Mouse (Mus musculus) right cerebral cortex, postnatal 4 days (tissue): ENCODE measurements around the gene Vav1.
"Not testable (repeated sequence)": the region's sequence is repeated elsewhere in the genome, so short reads cannot be mapped to it uniquely, and the experiment has no call there.

Experiments
- DNase-seq: peaks from one replicate; pipeline ENCODE4 v3.0.0-alpha.2; 2022

The Vav1 gene

DNA sequence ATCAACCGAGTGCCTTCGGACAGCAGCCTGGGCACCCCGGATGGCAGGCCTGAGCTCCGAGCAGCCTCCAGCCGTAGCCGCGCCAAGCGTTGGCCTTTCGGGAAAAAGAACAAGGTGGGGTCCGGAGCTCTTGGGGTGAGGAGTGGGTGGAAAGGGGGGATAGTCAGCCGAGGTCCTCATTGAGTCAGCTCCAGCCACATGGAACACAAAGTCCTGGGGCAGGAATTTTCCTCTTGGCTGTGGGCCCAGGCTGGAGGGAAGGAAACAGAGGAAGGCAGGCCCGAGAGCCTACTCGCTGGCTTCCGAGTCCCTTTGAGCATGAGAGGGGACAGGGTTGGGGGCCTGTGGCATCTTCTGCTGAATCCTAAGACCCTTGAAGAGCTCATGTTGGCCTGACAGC is 23.5 kb upstream of the Vav1 start:
- no peak for DNase-seq

DNA sequence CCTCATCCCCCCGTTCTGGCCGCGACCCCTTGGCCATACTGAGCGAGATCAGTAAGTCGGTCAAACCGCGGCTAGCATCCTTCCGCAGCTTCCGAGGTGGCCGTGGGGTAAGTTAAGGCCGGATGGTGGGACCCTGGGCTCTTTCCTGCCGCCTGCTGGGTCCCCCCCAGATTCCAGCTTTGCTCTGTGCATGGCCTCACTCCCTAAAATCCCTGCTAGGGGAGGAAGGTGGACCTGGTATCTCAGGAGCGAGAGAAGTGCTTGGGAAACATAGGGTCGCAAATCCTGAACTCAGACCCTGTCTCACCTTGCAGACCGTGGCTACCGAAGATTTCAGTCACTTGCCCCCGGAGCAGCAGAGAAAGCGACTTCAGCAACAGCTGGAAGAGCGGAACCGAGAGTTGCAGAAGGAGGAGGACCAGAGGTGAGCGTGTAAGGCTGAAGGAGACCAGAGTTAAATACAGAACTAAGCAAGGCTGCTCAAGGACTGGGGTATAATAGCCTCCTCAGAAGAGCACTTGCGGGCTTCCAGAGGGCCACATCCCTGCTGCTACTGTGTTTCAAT is 21.9 kb upstream of the Vav1 start:
- no peak for DNase-seq

DNA sequence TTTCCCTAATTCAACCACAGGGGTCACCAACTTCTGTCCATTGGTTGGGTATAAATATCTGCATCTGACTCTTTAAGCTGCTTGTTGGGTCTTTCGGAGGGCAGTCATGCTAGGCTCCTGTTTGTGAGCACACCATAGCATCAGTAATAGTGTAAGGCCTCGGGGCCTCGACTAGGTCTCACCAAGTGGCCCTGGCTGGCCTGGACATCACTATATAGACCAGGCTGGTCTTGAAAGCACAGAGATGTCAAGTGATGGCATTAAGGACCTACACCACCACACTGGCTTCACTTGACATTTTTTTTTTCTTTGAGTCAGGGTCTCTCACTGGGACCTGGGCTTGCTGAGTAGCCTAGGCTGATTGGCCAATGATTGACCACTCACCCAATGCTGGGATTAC is 20.7 kb upstream of the Vav1 start:
- no peak for DNase-seq

GRCm38 (mm10) chr17:57259742-57260141 is 19.2 kb upstream of the Vav1 start:
- DNase-seq = no peak

- DNase-seq = no peak
Observed at GRCm38 (mm10) chr17:57260351-57260750, 18.5 kb upstream of the Vav1 start.

- no peak for DNase-seq
Observed at GRCm38 (mm10) chr17:57261286-57261685, 17.6 kb upstream of the Vav1 start.

DNA sequence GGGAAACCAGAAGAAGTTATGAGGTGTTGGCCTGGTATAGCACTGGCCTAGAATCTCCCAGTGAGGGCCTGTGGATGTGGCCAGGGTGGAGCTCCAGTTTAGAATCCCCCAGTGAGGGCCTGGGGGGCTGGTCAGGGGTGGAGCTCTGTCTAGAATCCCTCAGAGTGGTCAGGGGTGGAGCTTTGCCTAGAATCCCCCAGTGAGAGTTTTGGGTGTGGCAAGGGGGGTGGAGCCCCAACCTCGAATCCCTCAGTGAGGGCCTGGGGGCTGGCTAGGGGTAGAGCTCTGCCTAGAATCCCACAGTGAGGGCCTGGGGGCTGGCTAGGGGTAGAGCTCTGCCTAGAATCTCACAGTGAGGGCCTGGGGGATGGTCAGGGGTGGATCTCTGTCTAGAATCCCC is 17.1 kb upstream of the Vav1 start:
- no peak for DNase-seq

- no peak for DNase-seq
Observed at GRCm38 (mm10) chr17:57262901-57263550, 15.9 kb upstream of the Vav1 start.

DNA sequence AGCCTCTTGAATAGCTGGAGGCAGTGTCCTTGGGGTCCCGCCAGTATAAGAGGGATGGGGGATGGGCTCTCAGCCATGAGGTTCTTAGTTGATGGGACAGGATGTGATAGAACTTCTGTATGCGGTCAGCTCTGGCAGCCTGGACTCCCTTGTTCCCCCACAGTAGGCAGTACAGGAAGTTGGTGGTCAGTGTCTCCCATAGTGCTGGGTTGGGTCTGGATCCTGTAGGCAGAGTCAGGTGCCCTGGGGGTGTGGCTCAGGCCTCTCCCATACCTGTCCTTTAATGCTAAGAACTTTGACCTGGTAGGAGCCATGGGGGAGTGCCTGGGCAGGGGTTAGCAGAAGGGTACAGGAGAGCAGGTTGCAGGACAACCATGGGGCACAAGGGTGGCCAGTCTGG is 14.7 kb upstream of the Vav1 start:
- DNase-seq = no peak

DNA sequence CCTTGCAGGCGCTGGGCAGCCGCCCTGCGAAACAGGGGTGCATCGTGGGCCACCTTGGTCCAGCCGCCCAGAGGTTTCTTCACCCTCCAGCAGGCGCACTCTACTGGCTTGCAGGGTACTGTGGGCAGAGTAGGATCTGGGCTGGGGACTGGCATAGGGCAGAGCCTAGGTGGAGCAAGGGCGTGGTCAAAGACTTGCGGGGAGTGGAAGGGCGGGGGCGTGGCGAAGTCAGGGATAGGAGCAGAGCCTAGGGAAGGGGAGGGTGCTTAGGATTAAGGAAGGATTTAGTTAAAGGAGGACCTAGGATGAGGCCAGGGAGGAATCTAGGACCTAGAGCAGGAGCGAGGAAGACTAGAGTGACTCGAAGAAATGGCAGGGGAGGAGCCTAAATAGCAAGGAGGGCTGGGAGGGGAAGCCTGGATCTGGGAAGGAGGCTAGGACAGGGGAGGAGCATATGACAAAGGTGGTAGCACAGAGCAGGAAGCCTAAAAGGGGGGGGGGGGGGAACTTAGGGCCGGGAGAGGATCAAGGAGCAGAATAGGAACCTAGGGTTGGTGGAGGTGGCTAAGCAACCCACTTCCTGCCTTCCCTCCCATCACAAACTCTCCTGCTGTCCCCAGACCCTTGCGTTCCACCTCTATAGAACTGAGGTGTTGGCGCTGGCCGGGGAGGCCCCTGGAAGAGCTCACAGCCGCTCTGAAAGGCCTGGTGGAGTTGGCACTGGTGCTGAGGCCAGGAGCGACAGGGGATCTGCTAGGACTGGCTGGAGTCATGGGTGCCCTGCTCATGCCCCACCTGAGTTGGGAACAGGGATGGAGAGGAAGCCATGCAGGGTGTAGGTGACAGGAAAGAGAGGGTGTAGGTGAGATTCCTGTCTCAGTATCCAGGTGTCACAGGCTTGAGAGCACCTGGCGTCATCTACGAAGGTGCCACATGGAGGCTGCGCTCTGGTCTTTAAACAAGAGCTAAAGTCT is 13.6 kb upstream of the Vav1 start:
- DNase-seq = no peak

- no peak for DNase-seq
Observed at GRCm38 (mm10) chr17:57267556-57268126, 11.3 kb upstream of the Vav1 start.

DNA sequence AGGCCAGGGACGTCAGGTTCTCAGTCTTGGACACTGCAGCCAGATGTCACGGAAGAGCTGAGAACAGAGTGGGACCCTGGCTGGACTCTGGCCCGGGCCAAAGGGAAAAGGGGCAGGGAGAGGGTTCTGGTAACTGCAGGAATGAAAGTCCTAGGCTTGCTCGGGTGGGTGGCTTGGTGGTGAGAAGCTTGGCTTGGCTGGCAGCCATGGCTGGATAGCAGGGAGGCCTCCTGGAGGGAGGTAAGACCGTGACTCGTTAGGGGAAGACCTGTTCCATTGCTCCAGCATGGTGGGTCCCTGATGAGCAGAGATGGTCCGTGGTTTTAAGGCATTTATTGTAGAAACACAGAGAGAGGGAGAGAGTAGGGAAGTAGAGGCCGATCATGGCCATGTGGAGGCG is 7.6 kb upstream of the Vav1 start:
- no peak for DNase-seq

- DNase-seq = no peak
Observed at GRCm38 (mm10) chr17:57273846-57274245, 5.1 kb upstream of the Vav1 start.

DNA sequence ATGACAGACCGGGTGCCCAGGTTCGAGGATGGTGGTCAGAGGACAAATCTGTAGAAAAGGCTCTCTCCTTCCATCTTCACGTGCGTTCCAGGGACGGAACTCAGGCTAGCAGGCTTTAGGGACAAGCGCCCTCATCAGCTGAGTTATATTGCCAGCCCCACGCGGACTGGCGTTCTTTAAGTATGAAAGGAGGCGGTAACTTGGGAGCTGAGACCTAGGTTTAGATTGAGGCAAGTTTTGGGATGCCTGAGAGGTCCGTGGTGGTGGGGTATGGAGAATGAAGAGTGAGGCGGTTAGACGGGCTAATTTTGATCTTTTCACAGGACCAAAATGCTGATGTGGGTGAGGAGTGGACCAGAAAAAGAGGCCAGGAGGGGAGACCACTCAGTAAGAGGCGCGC is 4.2 kb upstream of the Vav1 start:
- DNase-seq = no peak

GRCm38 (mm10) chr17:57275111-57275996 is 3.5 kb upstream of the Vav1 start:
- DNase-seq = peak; percentile 59

GRCm38 (mm10) chr17:57275997-57276351 is 2.9 kb upstream of the Vav1 start:
- DNase-seq = no peak

DNA sequence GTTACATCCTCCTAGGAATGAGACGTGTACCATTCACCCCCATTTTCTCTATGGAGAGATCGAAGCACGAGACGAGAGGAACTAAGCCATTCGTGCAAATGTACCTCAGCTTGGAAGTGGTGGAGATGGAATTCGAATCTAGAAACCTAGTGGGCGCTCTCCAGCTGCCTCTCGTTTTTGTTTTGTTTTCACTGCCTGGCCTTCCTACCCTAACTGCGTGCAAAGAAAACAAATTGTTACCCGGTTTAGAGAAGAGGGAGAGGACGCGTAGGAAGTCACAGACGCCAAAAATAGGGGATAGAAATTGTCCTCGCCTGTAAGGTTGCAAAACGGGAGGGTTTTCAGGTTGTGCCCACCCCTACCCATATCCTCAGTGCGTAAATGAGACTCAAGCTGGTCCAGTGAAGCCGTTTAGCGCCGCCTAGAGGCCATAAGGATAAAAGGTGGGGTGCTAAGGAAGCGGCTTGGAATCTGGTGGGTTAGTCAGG is 2.2 kb upstream of the Vav1 start:
- peak; percentile 69 for DNase-seq

DNA sequence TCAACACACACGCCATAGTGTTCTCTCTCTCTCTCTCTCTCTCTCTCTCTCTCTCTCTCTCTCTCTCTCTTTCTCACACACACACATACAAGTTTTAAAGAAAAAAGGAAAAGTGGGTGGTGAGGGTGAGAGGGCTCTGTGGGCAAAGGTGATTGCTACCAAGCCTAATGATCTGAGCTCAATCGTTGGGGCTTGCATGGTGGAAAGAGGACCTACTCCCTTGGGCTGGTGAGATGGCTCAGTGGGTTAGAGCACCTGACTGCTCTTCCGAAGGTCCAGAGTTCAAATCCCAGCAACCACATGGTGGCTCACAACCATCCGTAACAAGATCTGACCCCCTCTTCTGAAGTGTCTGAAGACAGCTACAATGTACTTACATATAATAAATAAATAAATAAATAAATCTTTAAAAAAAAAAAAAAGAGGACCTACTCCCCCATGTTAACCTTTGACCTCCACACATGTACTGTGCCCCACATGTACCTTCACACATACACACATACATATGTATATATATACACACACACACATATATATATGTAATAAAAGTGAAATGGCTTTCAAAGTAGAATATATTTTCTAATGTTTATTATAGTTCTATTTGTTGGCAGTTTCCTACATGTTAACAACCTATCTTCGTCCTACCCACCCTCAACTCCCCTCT is 1.2 kb upstream of the Vav1 start:
- DNase-seq = not testable (repeated sequence)

DNA sequence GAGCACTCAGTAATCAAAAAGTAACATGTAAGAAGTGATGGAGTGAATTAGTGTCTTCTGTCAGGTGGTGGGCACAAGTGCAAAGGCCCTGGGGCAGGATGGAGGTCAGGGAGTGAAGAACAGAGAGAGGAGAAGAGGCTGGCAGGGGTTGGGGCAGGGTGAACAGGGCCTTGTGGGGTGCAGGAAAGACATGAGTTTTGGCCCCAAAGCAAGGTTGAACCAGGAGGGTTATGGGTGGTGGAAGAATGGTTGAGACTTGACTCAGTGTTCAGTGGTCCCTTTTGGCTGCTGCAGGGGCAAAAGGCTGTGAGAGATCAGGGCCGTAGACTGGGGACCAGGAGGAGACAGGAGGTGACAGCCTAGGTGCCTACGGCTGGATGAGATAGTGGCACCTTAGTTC is 363 bp upstream of the Vav1 start:
- no peak for DNase-seq

DNA sequence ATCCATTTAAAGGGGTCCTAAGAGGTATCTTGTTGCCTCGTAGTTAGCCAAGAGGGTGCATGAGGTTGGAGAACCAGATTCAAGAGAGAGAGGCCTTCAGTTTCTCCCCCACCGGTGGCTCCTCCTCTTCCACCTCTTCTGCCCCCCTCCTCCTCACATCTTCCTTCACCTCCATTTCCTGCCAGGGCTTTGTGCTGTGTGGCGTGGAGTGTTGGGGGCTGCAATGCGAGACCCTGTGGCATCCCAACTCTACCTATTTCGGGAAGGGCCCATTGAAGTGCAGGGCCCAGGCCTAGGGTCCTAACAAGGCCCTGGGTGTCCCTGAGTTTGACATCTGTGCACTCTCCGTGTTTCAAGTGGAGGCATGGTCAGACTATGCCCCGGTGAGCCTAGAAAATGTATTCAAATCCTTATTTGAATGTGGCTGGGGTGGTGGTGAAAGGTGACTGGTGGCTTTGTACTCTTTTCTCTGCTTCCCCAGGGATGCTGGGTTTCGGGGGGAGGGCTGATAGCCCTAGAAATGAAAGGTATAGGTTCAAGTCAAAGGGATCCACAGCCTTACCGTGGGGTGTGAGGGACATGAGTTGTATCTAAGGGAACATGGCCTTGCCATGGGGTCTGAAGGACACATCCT is 808 bp downstream of the Vav1 start:
- no peak for DNase-seq

DNA sequence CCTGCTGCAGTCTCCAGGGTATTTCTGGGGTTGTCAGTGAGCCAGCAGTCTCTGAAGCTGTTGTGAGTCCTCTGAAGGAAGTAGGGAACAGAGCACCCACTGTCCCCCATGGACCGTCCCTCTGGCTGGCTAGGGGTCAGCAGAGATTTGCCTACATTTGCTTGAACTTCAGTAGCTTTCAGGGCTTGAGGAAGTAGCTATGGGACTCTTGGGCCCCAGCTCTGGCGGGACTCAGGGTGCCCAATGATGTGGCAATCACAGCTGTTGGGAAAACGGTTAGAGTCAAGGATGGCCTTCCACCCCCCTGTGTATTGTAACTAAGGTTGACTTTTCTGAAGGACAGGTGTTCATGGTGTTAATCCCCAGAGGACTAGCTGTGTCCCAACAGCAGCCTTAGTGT is 1.5 kb downstream of the Vav1 start:
- no peak for DNase-seq
